Mouse (Mus musculus) spleen, postnatal 36 days (tissue): Measurements from ENCODE around the gene Srxn1.
"Not testable (repeated sequence)": the region's sequence is repeated elsewhere in the genome, so short reads cannot be mapped to it uniquely, and the experiment has no call there.

Experiments
- DNase-seq, 2 experiments: peaks; one replicate each; pipeline ENCODE4 v3.0.0; 2022; ENCODE audit warnings: low spot score in 2 of 2, mixed read lengths in 1 of 2

The Srxn1 gene

GRCm38 (mm10) chr2:152105318-152106224 is at the start of gene Srxn1:
TSS of gene Srxn1 (plus strand) at chr2:152105516.
- DNase-seq: peak; percentile 60 to 78

GRCm38 (mm10) chr2:152056368-152057251 is 48.7 kb upstream of the Srxn1 start:
- no peak for DNase-seq

GRCm38 (mm10) chr2:152057252-152057563 is 48.1 kb upstream of the Srxn1 start:
- no peak for DNase-seq

GRCm38 (mm10) chr2:152062817-152063216 is 42.5 kb upstream of the Srxn1 start:
- not testable (repeated sequence) for DNase-seq

- no peak for DNase-seq
These were observed 36.5 kb upstream of the Srxn1 start for GRCm38 (mm10) chr2:152068660-152069433.

GRCm38 (mm10) chr2:152069434-152069786 is 35.9 kb upstream of the Srxn1 start:
- DNase-seq: no peak

- DNase-seq: no peak
These were observed 35.4 kb upstream of the Srxn1 start for GRCm38 (mm10) chr2:152069941-152070340.

- DNase-seq: no peak
These were observed 30.8 kb upstream of the Srxn1 start for GRCm38 (mm10) chr2:152074521-152074920.

GRCm38 (mm10) chr2:152075294-152075889 is 29.9 kb upstream of the Srxn1 start:
- DNase-seq: no peak

- DNase-seq: no peak
These were observed 28.0 kb upstream of the Srxn1 start for GRCm38 (mm10) chr2:152077337-152077736.

- DNase-seq: peak; percentile 26 to 32
These were observed 24.4 kb upstream of the Srxn1 start, which contains the start of gene Scrt2 for GRCm38 (mm10) chr2:152080685-152081541. TSS of gene Scrt2 (plus strand) at chr2:152081529.

GRCm38 (mm10) chr2:152081641-152082448 is 23.5 kb upstream of the Srxn1 start:
- DNase-seq: peak; percentile 36 to 56

- no peak for DNase-seq
These were observed 22.6 kb upstream of the Srxn1 start for GRCm38 (mm10) chr2:152082456-152083285.

GRCm38 (mm10) chr2:152083411-152083810 is 21.9 kb upstream of the Srxn1 start:
- no peak for DNase-seq

- no peak for DNase-seq
These were observed 21.0 kb upstream of the Srxn1 start for GRCm38 (mm10) chr2:152084298-152084697.

- DNase-seq: no peak
These were observed 19.9 kb upstream of the Srxn1 start for GRCm38 (mm10) chr2:152085414-152085813.

- no peak for DNase-seq
These were observed 18.9 kb upstream of the Srxn1 start for GRCm38 (mm10) chr2:152086451-152086850.

- DNase-seq: no peak
These were observed 18.2 kb upstream of the Srxn1 start for GRCm38 (mm10) chr2:152087111-152087510.

GRCm38 (mm10) chr2:152089078-152089477 is 16.2 kb upstream of the Srxn1 start:
- DNase-seq: no peak
